In genomic region chr3:52188303-52188702, GRCm38 (mm10) we compare ENCODE assay signal across 28 mouse cellular contexts.
DNase-seq lines count a peak whose midpoint lies in the region; ATAC-seq lines count a peak whose summit lies in the region.
"Had no signal": no experiment of that assay in that cellular context is flagged by ENCODE, and none has a peak within 500 bp of the region (broad histone marks: within the 10 kb centered on the region; RNA-seq: fewer than 3 reads in every experiment).

No protein-coding gene starts in this region.

- peak; percentile 16 for DNase-seq in heart, adult 11 months
- no peak for DNase-seq in heart, postnatal 4 days
- peak; percentile 14 for DNase-seq in liver, embryonic 11.5 days (ENCODE audit: low spot score)
- DNase-seq in testis, postnatal 10 days (ENCODE audit: low spot score), result peak; percentile 3
- DNase-seq in testis, postnatal 14 days (ENCODE audit: low spot score), result no peak
- no peak for DNase-seq in cerebellum, adult 9-11 months
- DNase-seq: adrenal gland, postnatal 10 days; adrenal gland, postnatal 36 days; B cell, adult 2 months; cerebellum, adult 18-20 months; cerebellum, adult 9-10 months; cerebellum, postnatal 25 days; embryo, embryonic 11 days; gastrocnemius, postnatal 25 days; heart, adult 2 months; heart, postnatal 10 days; heart, postnatal 36 days had no signal

- H3K27me3 ChIP-seq in liver, embryonic 11.5 days (replicated peaks; ENCODE audit: control insufficient read depth, insufficient read depth, low read length), result no peaks in the 10 kb centered on the region
- no peaks in the 10 kb centered on the region; the same call in 1 of the 2 replicates for H3K27me3 ChIP-seq in liver, embryonic 12.5 days (replicated peaks)
- H3K27me3 ChIP-seq: CH12.LX; forebrain, embryonic 15.5 days; heart, embryonic 12.5 days; heart, embryonic 15.5 days; hindbrain, embryonic 15.5 days; intestine, embryonic 15.5 days; Patski had no signal

- H3K4me3 ChIP-seq in liver, embryonic 11.5 days (ENCODE audit: low read depth, low read length), result no peak overlapping the region
- H3K4me3 ChIP-seq in liver, embryonic 12.5 days, result no peak overlapping the region
- H3K4me3 ChIP-seq: forebrain, embryonic 10.5 days; forebrain, embryonic 15.5 days; heart, adult 2 months; heart, embryonic 12.5 days; heart, embryonic 15.5 days; hindbrain, embryonic 12.5 days; hindbrain, embryonic 15.5 days; intestine, embryonic 15.5 days had no signal

- no peak overlapping the region for H3K4me2 ChIP-seq in liver, embryonic 11.5 days
- no peak overlapping the region for H3K4me2 ChIP-seq in liver, embryonic 12.5 days
- H3K4me2 ChIP-seq: forebrain, embryonic 15.5 days; heart, embryonic 12.5 days; heart, embryonic 15.5 days; hindbrain, embryonic 12.5 days; hindbrain, embryonic 15.5 days; intestine, embryonic 15.5 days had no signal

- WGBS in liver, embryonic 11.5 days, result 74% methylated on average over 6 of the region's 6 CpGs
- 57% methylated on average over 6 of the region's 6 CpGs for WGBS in liver, embryonic 12.5 days (ENCODE audit: insufficient replicate concordance)

- H3K9me3 ChIP-seq in liver, embryonic 11.5 days (ENCODE audit: control insufficient read depth, low read length), result no peaks in the 10 kb centered on the region
- no peaks in the 10 kb centered on the region for H3K9me3 ChIP-seq in liver, embryonic 12.5 days (replicated peaks)
- H3K9me3 ChIP-seq: forebrain, embryonic 10.5 days; forebrain, embryonic 15.5 days; G1E; heart, embryonic 12.5 days; heart, embryonic 15.5 days; hindbrain, embryonic 12.5 days; hindbrain, embryonic 15.5 days; intestine, embryonic 15.5 days had no signal

- no peak overlapping the region for H3K9ac ChIP-seq in liver, embryonic 11.5 days (ENCODE audit: low read depth, low read length)
- H3K9ac ChIP-seq in liver, embryonic 12.5 days, result no peak overlapping the region
- H3K9ac ChIP-seq: forebrain, embryonic 15.5 days; heart, embryonic 12.5 days; heart, embryonic 15.5 days; hindbrain, embryonic 12.5 days; hindbrain, embryonic 15.5 days; intestine, embryonic 15.5 days had no signal

- no peaks in the 10 kb centered on the region for H3K36me3 ChIP-seq in liver, embryonic 11.5 days (ENCODE audit: control insufficient read depth, insufficient read depth, low read length)
- no peaks in the 10 kb centered on the region for H3K36me3 ChIP-seq in liver, embryonic 12.5 days
- H3K36me3 ChIP-seq: forebrain, embryonic 10.5 days; forebrain, embryonic 15.5 days; G1E; heart, embryonic 12.5 days; heart, embryonic 15.5 days; hindbrain, embryonic 12.5 days; hindbrain, embryonic 15.5 days; intestine, embryonic 15.5 days had no signal

- no peak for ATAC-seq in liver, embryonic 11.5 days (replicated peaks; ENCODE audit: low FRiP score)
- no peak for ATAC-seq in liver, embryonic 12.5 days
- ATAC-seq: forebrain, embryonic 15.5 days; Patski had no signal

- no peaks in the 10 kb centered on the region for H3K4me1 ChIP-seq in liver, embryonic 11.5 days (replicated peaks; ENCODE audit: control insufficient read depth, insufficient read depth, low read length)
- no peaks in the 10 kb centered on the region for H3K4me1 ChIP-seq in liver, embryonic 12.5 days
- H3K4me1 ChIP-seq: forebrain, embryonic 15.5 days; hindbrain, embryonic 15.5 days; intestine, embryonic 15.5 days had no signal

- H3K27ac ChIP-seq in liver, embryonic 11.5 days (ENCODE audit: low read depth, low read length), result no peak overlapping the region
- H3K27ac ChIP-seq in liver, embryonic 12.5 days, result no peak overlapping the region
- H3K27ac ChIP-seq: forebrain, embryonic 15.5 days; heart, adult 2 months; heart, embryonic 15.5 days; hindbrain, embryonic 12.5 days; hindbrain, embryonic 15.5 days; intestine, embryonic 15.5 days had no signal

Comparison
In these comparisons a context has a peak if more than half of its experiments do, and no peak if none do; other contexts are left out.
1. DNase-seq: peak in heart, adult 11 months (single experiment), liver, embryonic 11.5 days (single experiment) and testis, postnatal 10 days (single experiment); none in heart, postnatal 4 days (single experiment), testis, postnatal 14 days (single experiment) and cerebellum, adult 9-11 months (single experiment).